Mouse (Mus musculus): Measurements from ENCODE around the gene Gm32742. TPM values are rescaled to one million over a fixed set of nuclear protein-coding genes. Genes with fewer than 3 reads are reported as not detected.

The Gm32742 gene
- polyA plus RNA-seq, 1 experiment: 0.01 TPM

GRCm38 (mm10) chr9:51102963-51103807, 62.1 kb downstream of the Gm32742 start:
- peak overlapping the region; percentile 31 for H3K4me3 ChIP-seq (ENCODE audit: insufficient read depth, poor library complexity, severe bottlenecking)

GRCm38 (mm10) chr9:51101756-51102425, 63.4 kb downstream of the Gm32742 start, which contains the start of gene 4833427G06Rik:
Gene 4833427G06Rik, minus strand, starts transcription at chr9:51102078.
- peak within 1 kb of the TSS; percentile 31 for H3K4me3 ChIP-seq (ENCODE audit: insufficient read depth, poor library complexity, severe bottlenecking)
- no peaks in the 10 kb centered on the region for H3K79me3 ChIP-seq (ENCODE audit: low read depth)
- no peaks in the 10 kb centered on the region for H3K27me3 ChIP-seq (ENCODE audit: control insufficient read depth, insufficient read depth, insufficient read length)
- no peaks in the 10 kb centered on the region for H3K79me2 ChIP-seq (ENCODE audit: control insufficient read depth, insufficient read depth)
- H3ac ChIP-seq (ENCODE audit: control insufficient read depth, insufficient read length, low read depth): peak within 1 kb of the TSS; percentile 42
- H3K36me3 ChIP-seq (ENCODE audit: control insufficient read depth, insufficient read depth): no peaks in the 10 kb centered on the region
- no peak for TF ChIP-seq CTCF (IDR thresholded peaks at IDR 0.05; ENCODE audit: control insufficient read depth, insufficient read depth, insufficient read length)
- no peak for TF ChIP-seq USF1 (IDR thresholded peaks at IDR 0.05; ENCODE audit: low read depth)
- no peak for TF ChIP-seq MYOG (IDR thresholded peaks at IDR 0.05; ENCODE audit: control insufficient read depth, extremely low read depth, insufficient read length)
- TF ChIP-seq MYOD1 (IDR thresholded peaks at IDR 0.05; ENCODE audit: control insufficient read depth, insufficient read length, low read depth): no peak
- no peak for TF ChIP-seq FOSL1 (IDR thresholded peaks at IDR 0.05; ENCODE audit: insufficient read depth, low read length, poor library complexity, severe bottlenecking)
- TF ChIP-seq CEBPB (IDR thresholded peaks at IDR 0.05; ENCODE audit: low read depth): no peak
- no peak for TF ChIP-seq MAX (IDR thresholded peaks at IDR 0.05)

More at GRCm38 (mm10) chr9:51102963-51103807, 62.1 kb downstream of the Gm32742 start:
- Histone ChIP-seq H3K27me3 (ENCODE audit: control insufficient read depth, insufficient read depth, insufficient read length) (no peaks in the 10 kb centered on the region), H3K79me3 (ENCODE audit: low read depth) (no peaks in the 10 kb centered on the region), H3K36me3 (ENCODE audit: control insufficient read depth, insufficient read depth) (no peaks in the 10 kb centered on the region), H3ac (ENCODE audit: control insufficient read depth, insufficient read length, low read depth) (peak overlapping the region; percentile 69), H3K79me2 (ENCODE audit: control insufficient read depth, insufficient read depth) (no peaks in the 10 kb centered on the region)
- TF ChIP-seq FOSL1 (IDR thresholded peaks at IDR 0.05; ENCODE audit: insufficient read depth, low read length, poor library complexity, severe bottlenecking) (no peak), MAX (IDR thresholded peaks at IDR 0.05) (peak; percentile 79)

- TF ChIP-seq MYOG (IDR thresholded peaks at IDR 0.05; ENCODE audit: control insufficient read depth, extremely low read depth, insufficient read length): no peak
Measured at GRCm38 (mm10) chr9:51096306-51096705, 69.0 kb downstream of the Gm32742 start.

GRCm38 (mm10) chr9:51093697-51094096, 71.6 kb downstream of the Gm32742 start:
- no peak overlapping the region for H3ac ChIP-seq (ENCODE audit: control insufficient read depth, insufficient read length, low read depth)
- no peaks in the 10 kb centered on the region for H3K79me3 ChIP-seq (ENCODE audit: low read depth)
- no peak overlapping the region for H3K4me3 ChIP-seq (ENCODE audit: insufficient read depth, poor library complexity, severe bottlenecking)
- H3K27me3 ChIP-seq (ENCODE audit: control insufficient read depth, insufficient read depth, insufficient read length): no peaks in the 10 kb centered on the region
- TF ChIP-seq CEBPB (IDR thresholded peaks at IDR 0.05; ENCODE audit: low read depth): no peak
- no peak for TF ChIP-seq USF1 (IDR thresholded peaks at IDR 0.05; ENCODE audit: low read depth)
- TF ChIP-seq MYOG (IDR thresholded peaks at IDR 0.05; ENCODE audit: control insufficient read depth, extremely low read depth, insufficient read length): no peak
- TF ChIP-seq MAX (IDR thresholded peaks at IDR 0.05): no peak
- no peak for TF ChIP-seq MYOD1 (IDR thresholded peaks at IDR 0.05; ENCODE audit: control insufficient read depth, insufficient read length, low read depth)
- H3K79me2 ChIP-seq (ENCODE audit: control insufficient read depth, insufficient read depth): no peaks in the 10 kb centered on the region
- peaks cover 5% of the 10 kb centered on the region for H3K36me3 ChIP-seq (ENCODE audit: control insufficient read depth, insufficient read depth)

More at GRCm38 (mm10) chr9:51096306-51096705, 69.0 kb downstream of the Gm32742 start:
- H3K36me3 ChIP-seq (ENCODE audit: control insufficient read depth, insufficient read depth): peaks cover 5% of the 10 kb centered on the region
- no peaks in the 10 kb centered on the region for H3K79me3 ChIP-seq (ENCODE audit: low read depth)
- H3ac ChIP-seq (ENCODE audit: control insufficient read depth, insufficient read length, low read depth): no peak overlapping the region
- H3K4me3 ChIP-seq (ENCODE audit: insufficient read depth, poor library complexity, severe bottlenecking): no peak overlapping the region
- H3K27me3 ChIP-seq (ENCODE audit: control insufficient read depth, insufficient read depth, insufficient read length): no peaks in the 10 kb centered on the region
- no peaks in the 10 kb centered on the region for H3K79me2 ChIP-seq (ENCODE audit: control insufficient read depth, insufficient read depth)

DNA sequence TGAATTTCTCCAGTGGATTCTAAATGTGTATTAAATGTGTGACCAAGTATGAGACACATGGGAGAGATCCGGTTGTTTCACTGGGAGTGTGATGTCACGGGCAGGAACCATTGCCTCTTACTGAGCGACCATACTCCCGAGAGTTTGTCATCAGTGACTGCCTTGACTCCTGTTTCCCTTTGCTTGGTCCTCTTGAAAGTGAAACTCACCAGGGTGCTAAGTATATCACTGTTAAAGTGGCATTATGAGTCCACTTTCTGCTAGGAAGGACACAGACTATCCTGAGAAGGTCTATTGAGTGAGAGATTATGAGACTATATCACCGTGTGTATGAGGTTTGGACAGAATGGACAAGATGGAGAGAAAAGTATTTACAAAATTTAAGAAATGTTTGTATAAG, 83.7 kb downstream of the Gm32742 start:
- Histone ChIP-seq H3K4me3 (ENCODE audit: insufficient read depth, poor library complexity, severe bottlenecking) (no peak overlapping the region), H3K27me3 (ENCODE audit: control insufficient read depth, insufficient read depth, insufficient read length) (no peaks in the 10 kb centered on the region), H3ac (ENCODE audit: control insufficient read depth, insufficient read length, low read depth) (no peak overlapping the region), H3K36me3 (ENCODE audit: control insufficient read depth, insufficient read depth) (no peaks in the 10 kb centered on the region), H3K79me2 (ENCODE audit: control insufficient read depth, insufficient read depth) (peaks cover 2% of the 10 kb centered on the region), H3K79me3 (ENCODE audit: low read depth) (no peaks in the 10 kb centered on the region)
- no peak for TF ChIP-seq CTCF (IDR thresholded peaks at IDR 0.05; ENCODE audit: control insufficient read depth, insufficient read depth, insufficient read length)
- no peak for TF ChIP-seq MAX (IDR thresholded peaks at IDR 0.05)
- TF ChIP-seq USF1 (IDR thresholded peaks at IDR 0.05; ENCODE audit: low read depth): no peak
- TF ChIP-seq FOSL1 (IDR thresholded peaks at IDR 0.05; ENCODE audit: insufficient read depth, low read length, poor library complexity, severe bottlenecking): no peak
- no peak for TF ChIP-seq CEBPB (IDR thresholded peaks at IDR 0.05; ENCODE audit: low read depth)
- TF ChIP-seq MYOG (IDR thresholded peaks at IDR 0.05; ENCODE audit: control insufficient read depth, extremely low read depth, insufficient read length): no peak
- TF ChIP-seq MYOD1 (IDR thresholded peaks at IDR 0.05; ENCODE audit: control insufficient read depth, insufficient read length, low read depth): no peak

Small RNAs within 50 kb of the gene (microRNA-seq; reads per million reads assigned to microRNA genes)
- gene Mir34b (ENCODE audit: borderline microRNAs expressed) (806 reads per million, percentile 85 among the genes with 10 or more reads in this experiment), gene Mir34c (ENCODE audit: borderline microRNAs expressed) (23,568 reads per million, percentile 99 among the genes with 10 or more reads in this experiment)

Other genes starting within 250 kb of the Gm32742 start
- 9.1 TPM for gene Sik2, start 156.4 kb downstream of the Gm32742 start, polyA plus RNA-seq (2012; fragmentation: generic; extraction: Trizol)
- not detected for gene Btg4, start 104.6 kb downstream of the Gm32742 start, polyA plus RNA-seq (2012; fragmentation: generic; extraction: Trizol)
- 28.8 TPM for gene Layn, start 88.4 kb downstream of the Gm32742 start, polyA plus RNA-seq (2012; fragmentation: generic; extraction: Trizol)
- 2.0 TPM for gene 4833427G06Rik, start 63.4 kb downstream of the Gm32742 start, polyA plus RNA-seq (2012; fragmentation: generic; extraction: Trizol)
- 0.01 TPM for gene Pou2af1, start 48.2 kb upstream of the Gm32742 start, polyA plus RNA-seq (2012; fragmentation: generic; extraction: Trizol)
- 0.20 TPM for gene Colca2, start 113.1 kb upstream of the Gm32742 start, polyA plus RNA-seq (2012; fragmentation: generic; extraction: Trizol)
- gene 1810046K07Rik, start 163.4 kb upstream of the Gm32742 start, polyA plus RNA-seq (2012; fragmentation: generic; extraction: Trizol): not detected